Mouse (Mus musculus) lung, adult 2 months (tissue): ENCODE measurements at regions not wholly inside any gene's neighbourhood (a gene's known extent, or its start where the extent isn't known, plus 50 kb on each side); places are given as distances from the start of the nearest gene placed in this dataset.

Source experiments
- CTCF ChIP-seq: fragments of 200-500 bp; IDR thresholded peaks from 2 replicates; pipeline ENCODE4 v1.5.1; 2011; ENCODE audit warnings: mild to moderate bottlenecking, low read length, control low read depth; ENCODE audit not compliant: insufficient read depth
- POLR2A ChIP-seq: fragments of 200-500 bp; IDR thresholded peaks from 2 replicates; pipeline ENCODE4 v1.6.1; 2011; ENCODE audit warnings: low read depth, mild to moderate bottlenecking, control low read depth, low read length, borderline replicate concordance; ENCODE audit errors: extremely low read depth

GRCm38 (mm10) chr13:39084544-39084943 is 123.9 kb upstream of the Slc35b3 start:
- TF ChIP-seq CTCF (no peak), POLR2A (no peak)
